Mouse (Mus musculus) limb, embryonic 10.5 days (tissue): ENCODE measurements around the gene Cgref1. TPM values are rescaled to one million over a fixed set of nuclear protein-coding genes. Genes with fewer than 3 reads are reported as not detected.

Experiments
- DNase-seq: peaks from one replicate; pipeline ENCODE4 v3.0.0-alpha.2; 2017; ENCODE audit warnings: low spot score
- H3K27ac ChIP-seq: fragments of 300-500 bp; sonication (generic); 2 replicates; pipeline ENCODE4 v1.5.1; 2016; ENCODE audit warnings: mild to moderate bottlenecking
- H3K27me3 ChIP-seq: fragments of 300-500 bp; sonication (generic); 2 replicates; pipeline ENCODE4 v1.6.1; 2016; ENCODE audit warnings: low read depth, mild to moderate bottlenecking; ENCODE audit not compliant: poor library complexity, severe bottlenecking
- H3K36me3 ChIP-seq: fragments of 300-500 bp; sonication (generic); 2 replicates; pipeline ENCODE4 v1.6.1; 2016; ENCODE audit warnings: mild to moderate bottlenecking, moderate library complexity
- H3K4me1 ChIP-seq: fragments of 300-500 bp; sonication (generic); 2 replicates; pipeline ENCODE4 v1.6.1; 2016
- H3K4me3 ChIP-seq: fragments of 300-500 bp; sonication (generic); 2 replicates; pipeline ENCODE4 v1.5.1; 2016; ENCODE audit warnings: mild to moderate bottlenecking, moderate library complexity
- H3K9me3 ChIP-seq: fragments of 300-500 bp; sonication (generic); replicated peaks from 2 replicates; pipeline ENCODE4 v1.6.1; 2016; ENCODE audit warnings: mild to moderate bottlenecking
- WGBS: fragments of 180-500 bp; shearing (Covaris S2); methylation state at CpG from one replicate; pipeline ENCODE4 v1.1.7; 2016; 5-methylcytosine and 5-hydroxymethylcytosine counted together
- polyA plus RNA-seq: library from polyadenylated mRNA; unstranded; fragments of >200 nt; fragmentation: Nextera tagmentation; extraction: Ambion mirVana; gene quantifications from 2 replicates; pipeline ENCODE4 v1.2.1, GENCODE M21; 2016

Cgref1 gene
- polyA plus RNA-seq, 1 experiment from 2014 or later = 2.5 TPM

DNA sequence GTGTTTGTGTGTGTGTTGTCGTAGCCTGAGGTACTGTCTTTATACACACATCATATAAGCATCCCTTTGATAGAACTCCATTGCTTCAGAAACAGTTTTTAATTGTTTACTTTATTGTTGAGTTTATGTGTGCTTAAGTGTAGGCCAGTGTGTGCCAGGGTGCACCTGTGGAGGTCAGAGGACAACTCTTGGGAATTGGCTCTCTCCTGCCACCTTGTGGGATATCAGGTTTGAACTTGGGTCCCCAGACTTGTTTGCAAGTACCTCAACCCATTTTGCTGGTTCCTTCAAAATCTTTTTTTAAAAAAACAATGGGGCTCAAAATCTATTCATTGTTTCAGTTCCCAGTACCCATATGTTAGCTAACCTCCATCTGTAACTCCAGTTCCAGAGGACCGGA, 2.4 kb downstream of the Cgref1 start:
- H3K27ac ChIP-seq = no peak overlapping the region
- no peaks in the 10 kb centered on the region for H3K36me3 ChIP-seq
- H3K4me1 ChIP-seq = peaks cover 12% of the 10 kb centered on the region
- 95% methylated on average over 2 of the region's 2 CpGs for WGBS
- H3K4me3 ChIP-seq = no peak overlapping the region
- no peaks in the 10 kb centered on the region for H3K9me3 ChIP-seq
- no peak for DNase-seq
- H3K27me3 ChIP-seq = peaks cover 31% of the 10 kb centered on the region

- H3K4me3 ChIP-seq = no peak overlapping the region
- no peaks in the 10 kb centered on the region for H3K27me3 ChIP-seq
- H3K4me1 ChIP-seq = no peaks in the 10 kb centered on the region
- WGBS = 93% methylated on average over 5 of the region's 5 CpGs
- no peak overlapping the region for H3K27ac ChIP-seq
- no peaks in the 10 kb centered on the region for H3K36me3 ChIP-seq
- no peak for DNase-seq
- no peaks in the 10 kb centered on the region for H3K9me3 ChIP-seq
These were observed 10.5 kb downstream of the Cgref1 start for GRCm38 (mm10) chr5:30934725-30935461.

GRCm38 (mm10) chr5:30933705-30934104, 11.7 kb downstream of the Cgref1 start:
- H3K9me3 ChIP-seq = no peaks in the 10 kb centered on the region
- no peaks in the 10 kb centered on the region for H3K36me3 ChIP-seq
- H3K4me3 ChIP-seq = no peak overlapping the region
- H3K27ac ChIP-seq = no peak overlapping the region
- H3K27me3 ChIP-seq = no peaks in the 10 kb centered on the region
- no peak for DNase-seq
- WGBS = 63% methylated on average over 5 of the region's 5 CpGs
- no peaks in the 10 kb centered on the region for H3K4me1 ChIP-seq

DNA sequence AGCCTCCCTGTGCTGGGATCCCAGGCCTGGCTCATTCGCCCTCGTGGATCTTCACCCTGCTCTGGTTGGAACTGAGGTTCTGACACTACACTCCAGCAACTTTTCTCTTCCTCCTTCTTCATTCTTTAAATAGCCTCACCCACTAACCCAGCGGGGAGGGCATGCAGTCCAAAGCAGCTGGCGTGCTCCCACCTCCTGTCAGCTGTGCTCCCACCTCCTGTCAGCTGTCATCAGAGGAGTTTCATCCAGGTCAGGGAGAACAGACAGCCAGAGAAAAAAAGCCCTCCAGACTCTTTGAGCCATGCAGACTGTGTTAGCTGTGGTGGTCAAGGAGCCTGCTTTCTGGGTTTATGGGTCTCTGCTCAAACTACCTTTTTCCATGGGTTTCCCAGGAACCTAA, 14.0 kb downstream of the Cgref1 start:
- Histone ChIP-seq H3K4me1 (no peaks in the 10 kb centered on the region), H3K27ac (no peak overlapping the region), H3K36me3 (no peaks in the 10 kb centered on the region), H3K4me3 (no peak overlapping the region), H3K27me3 (no peaks in the 10 kb centered on the region), H3K9me3 (no peaks in the 10 kb centered on the region)
- DNase-seq = no peak
- 83% methylated on average over 4 of the region's 4 CpGs for WGBS

GRCm38 (mm10) chr5:30930846-30931245, 14.5 kb downstream of the Cgref1 start:
- DNase-seq = no peak
- no peaks in the 10 kb centered on the region for H3K27me3 ChIP-seq
- H3K4me3 ChIP-seq = no peak overlapping the region
- no peak overlapping the region for H3K27ac ChIP-seq
- no peaks in the 10 kb centered on the region for H3K9me3 ChIP-seq
- 89% methylated on average over 6 of the region's 6 CpGs for WGBS
- no peaks in the 10 kb centered on the region for H3K4me1 ChIP-seq
- H3K36me3 ChIP-seq = no peaks in the 10 kb centered on the region

DNA sequence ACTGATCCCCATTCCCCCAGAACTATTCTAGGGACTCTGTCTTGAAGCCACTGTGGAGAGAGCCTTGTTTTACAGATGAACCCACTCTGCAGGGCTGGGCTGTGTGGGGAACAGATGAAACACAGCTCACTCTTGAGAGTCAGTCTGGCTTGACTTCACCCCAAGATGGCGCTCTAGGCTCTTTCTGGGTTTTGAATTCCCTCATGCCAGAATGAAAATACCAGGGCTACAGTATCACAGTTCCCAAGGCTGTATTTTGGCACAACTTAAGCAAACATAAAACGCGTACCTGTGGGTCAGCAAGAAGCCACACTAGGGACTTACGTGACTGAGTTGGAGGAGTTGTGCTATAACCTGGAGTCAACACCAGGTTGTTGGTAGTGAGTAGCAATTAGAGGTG, 15.3 kb downstream of the Cgref1 start:
- Histone ChIP-seq H3K4me3 (no peak overlapping the region), H3K9me3 (no peaks in the 10 kb centered on the region), H3K4me1 (no peaks in the 10 kb centered on the region), H3K27me3 (no peaks in the 10 kb centered on the region), H3K36me3 (no peaks in the 10 kb centered on the region), H3K27ac (no peak overlapping the region)
- WGBS = 57% methylated on average over 4 of the region's 4 CpGs
- DNase-seq = peak; percentile 54

DNA sequence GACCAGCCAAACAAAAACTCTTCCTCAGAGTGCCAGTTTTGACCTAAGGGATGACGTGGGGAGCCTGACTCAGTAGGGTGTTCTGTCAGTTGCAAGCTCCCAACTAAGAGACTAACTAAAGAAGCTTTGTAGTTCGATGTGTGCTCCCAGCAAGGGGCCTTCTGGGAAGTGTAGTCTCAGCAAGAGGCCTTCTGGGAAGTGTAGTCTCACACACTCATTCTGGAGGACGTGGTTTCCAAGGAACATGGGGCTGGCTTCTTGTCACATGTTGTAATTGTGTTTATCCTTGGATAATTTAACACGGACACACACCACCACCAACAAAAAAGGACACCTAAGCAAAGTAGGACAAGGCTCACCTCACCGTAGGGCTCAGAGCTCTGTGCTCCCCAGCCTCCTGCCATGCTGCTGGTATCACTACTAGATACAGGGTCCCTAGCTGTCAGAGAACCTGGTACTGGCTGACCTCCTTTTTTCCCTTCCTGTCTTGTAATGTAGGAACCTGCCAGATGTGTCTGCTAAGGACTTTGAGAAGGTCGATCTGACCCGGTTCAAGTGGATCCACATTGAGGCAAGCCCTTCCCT, 17.4 kb downstream of the Cgref1 start:
- Histone ChIP-seq H3K4me3 (0 out of 2 replicates have a peak overlapping the region, but pooled peaks have one; percentile 23), H3K27ac (no peak overlapping the region), H3K9me3 (no peaks in the 10 kb centered on the region), H3K36me3 (no peaks in the 10 kb centered on the region), H3K4me1 (peaks cover 1% of the 10 kb centered on the region), H3K27me3 (no peaks in the 10 kb centered on the region)
- DNase-seq = no peak
- WGBS = 49% methylated on average over 7 of the region's 7 CpGs

- 88% methylated on average over 2 of the region's 2 CpGs for whole genome bisulfite sequencing
- Histone ChIP-seq H3K4me3 (no peak overlapping the region), H3K27me3 (no peaks in the 10 kb centered on the region), H3K9me3 (no peaks in the 10 kb centered on the region), H3K36me3 (peaks cover 2% of the 10 kb centered on the region), H3K4me1 (peaks cover 21% of the 10 kb centered on the region), H3K27ac (no peak overlapping the region)
- DNase-seq = no peak
These were observed 19.3 kb downstream of the Cgref1 start for GRCm38 (mm10) chr5:30926073-30926472.

GRCm38 (mm10) chr5:30925217-30925616, 20.2 kb downstream of the Cgref1 start:
- WGBS = 90% methylated on average over 5 of the region's 5 CpGs
- DNase-seq = no peak
- Histone ChIP-seq H3K36me3 (peaks cover 10% of the 10 kb centered on the region), H3K4me1 (peaks cover 29% of the 10 kb centered on the region), H3K9me3 (no peaks in the 10 kb centered on the region), H3K27ac (no peak overlapping the region), H3K27me3 (no peaks in the 10 kb centered on the region), H3K4me3 (no peak overlapping the region)

- no peak overlapping the region for H3K27ac ChIP-seq
- peaks cover 16% of the 10 kb centered on the region for H3K36me3 ChIP-seq
- H3K9me3 ChIP-seq = no peaks in the 10 kb centered on the region
- H3K27me3 ChIP-seq = no peaks in the 10 kb centered on the region
- no peak for DNase-seq
- peaks cover 33% of the 10 kb centered on the region for H3K4me1 ChIP-seq
- WGBS = 84% methylated on average over 8 of the region's 8 CpGs
- no peak overlapping the region for H3K4me3 ChIP-seq
These were observed 20.8 kb downstream of the Cgref1 start for GRCm38 (mm10) chr5:30924614-30925013.

- Histone ChIP-seq H3K27ac (no peak overlapping the region), H3K27me3 (no peaks in the 10 kb centered on the region), H3K36me3 (peaks cover 31% of the 10 kb centered on the region), H3K9me3 (no peaks in the 10 kb centered on the region), H3K4me1 (peaks cover 44% of the 10 kb centered on the region), H3K4me3 (no peak overlapping the region)
- 88% methylated on average over 6 of the region's 6 CpGs for WGBS
- no peak for DNase-seq
These were observed 22.3 kb downstream of the Cgref1 start for GRCm38 (mm10) chr5:30923119-30923518.

GRCm38 (mm10) chr5:30922581-30923041, 22.8 kb downstream of the Cgref1 start:
- Histone ChIP-seq H3K4me3 (peak overlapping the region; percentile 59), H3K27me3 (no peaks in the 10 kb centered on the region), H3K4me1 (peaks cover 49% of the 10 kb centered on the region), H3K9me3 (no peaks in the 10 kb centered on the region), H3K36me3 (peaks cover 36% of the 10 kb centered on the region), H3K27ac (peak overlapping the region; percentile 83)
- 76% methylated on average over 10 of the region's 10 CpGs for WGBS
- DNase-seq = no peak

DNA sequence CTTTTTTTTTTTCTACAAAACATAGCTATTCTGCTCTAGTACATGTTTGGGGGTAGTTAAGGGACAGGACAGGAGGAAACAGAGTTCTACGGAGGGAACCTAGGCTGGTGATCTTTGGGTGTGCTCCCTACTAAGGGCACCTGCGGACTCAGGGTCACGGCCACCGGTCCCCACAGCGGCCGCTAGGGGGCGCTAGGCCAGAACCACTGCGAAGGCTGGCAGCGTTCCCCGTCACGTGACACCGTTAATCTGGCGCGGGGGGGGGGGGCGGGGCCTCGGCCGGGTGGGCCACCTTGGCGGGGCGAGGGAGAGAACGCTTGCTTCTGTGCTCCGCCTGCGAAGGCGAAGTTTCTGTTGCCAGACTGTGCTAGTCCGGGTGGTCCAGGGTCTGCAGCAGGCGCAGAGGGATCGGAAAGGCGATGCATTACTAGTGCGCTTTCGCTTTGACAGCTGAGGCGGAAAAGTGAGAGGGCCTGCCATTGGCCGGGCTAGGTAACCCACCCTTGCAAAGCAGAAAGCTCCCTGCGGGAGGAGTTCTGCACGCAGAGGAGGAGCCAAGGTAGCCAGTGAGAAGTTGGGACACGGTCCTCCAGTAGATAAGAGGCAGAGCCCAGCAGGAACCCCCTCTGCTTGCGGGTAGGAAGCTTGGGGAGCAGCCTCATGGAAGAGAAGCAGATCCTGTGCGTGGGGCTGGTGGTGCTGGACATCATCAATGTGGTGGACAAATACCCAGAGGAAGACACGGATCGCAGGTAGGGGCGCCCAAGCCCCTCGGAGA, 23.9 kb downstream of the Cgref1 start, which contains the start of gene Khk:
Gene Khk, plus strand, starts transcription at position 176 of the 778 bp plus-strand sequence.
- peaks cover 48% of the 10 kb centered on the region for H3K36me3 ChIP-seq
- 1% methylated on average over 39 of the region's 40 CpGs for WGBS
- peaks cover 61% of the 10 kb centered on the region for H3K4me1 ChIP-seq

More for the DNA sequence above, 23.9 kb downstream of the Cgref1 start, which contains the start of gene Khk:
- Histone ChIP-seq H3K9me3 (no peaks in the 10 kb centered on the region), H3K4me3 (peak within 1 kb of the TSS; percentile 59), H3K27ac (peak within 1 kb of the TSS; percentile 83), H3K27me3 (no peaks in the 10 kb centered on the region)
- peak; percentile 99 for DNase-seq
